Mouse (Mus musculus) megakaryocyte, embryonic 14.5 days (primary cell): ENCODE data around the gene Scyl1.

Experiments used
- FLI1 ChIP-seq: IDR thresholded peaks from 2 replicates; pipeline ENCODE4 v1.6.1; 2012; ENCODE audit warnings: low read length, inconsistent platforms, mixed read lengths
- GATA1 ChIP-seq: IDR thresholded peaks from 3 replicates; pipeline ENCODE4 v1.6.1; 2012; ENCODE audit warnings: mixed read lengths, low read length, inconsistent platforms, borderline replicate concordance

DNA sequence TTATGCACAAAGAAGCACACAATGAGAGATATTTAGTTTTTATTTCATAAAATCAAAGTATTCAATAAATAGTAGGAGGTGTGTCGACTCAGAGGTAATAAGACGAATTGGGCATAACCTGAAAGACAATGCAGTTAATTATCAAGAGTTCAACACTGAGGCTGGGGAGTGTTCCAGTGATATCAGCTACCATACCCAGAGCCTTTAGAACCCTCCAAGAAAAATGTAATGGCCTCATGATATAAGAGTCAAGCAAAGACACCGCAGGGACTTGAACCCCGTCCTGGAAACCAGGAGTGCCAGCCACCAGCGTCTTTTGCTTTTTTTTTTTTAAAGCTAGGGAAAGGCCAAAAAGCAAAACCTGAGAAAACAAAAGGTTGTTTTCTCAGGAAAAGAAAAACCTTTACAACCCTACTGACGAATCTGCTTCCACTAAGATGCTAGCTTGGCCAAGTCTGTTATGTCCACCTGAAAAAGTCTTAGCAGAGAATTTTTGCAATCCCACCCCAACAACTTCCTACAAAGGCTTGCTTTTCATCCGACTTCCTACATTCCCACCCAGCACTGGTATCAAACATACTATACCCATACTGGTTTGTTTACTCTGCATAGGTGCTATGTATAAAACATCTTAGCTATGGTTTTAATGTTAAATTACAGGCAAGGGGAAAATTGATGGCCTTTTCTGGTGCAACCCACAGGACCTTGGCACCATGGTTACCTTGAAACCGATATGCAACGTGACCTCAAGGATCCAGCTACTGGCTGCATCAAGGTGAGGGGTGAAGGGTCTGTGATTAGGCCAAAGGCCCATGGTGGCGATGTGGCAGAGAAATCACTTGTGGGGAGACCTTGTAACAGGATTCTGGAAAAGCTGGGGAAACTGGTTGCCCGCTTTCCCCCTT is 24.7 kb upstream of the Scyl1 start:
- no peak for TF ChIP-seq GATA1
- TF ChIP-seq FLI1 = no peak
